Comparison of ENCODE assay signal across 20 mouse cellular contexts in genomic region chr6:28845610-28846009, GRCm38 (mm10). TPM values are rescaled to one million over a fixed set of nuclear protein-coding genes. Genes with fewer than 3 reads are reported as not detected.
DNase-seq lines count a peak whose midpoint lies in the region; ATAC-seq and TF ChIP-seq lines count a peak whose summit lies in the region.
"Had no signal": no experiment of that assay in that cellular context is flagged by ENCODE, and none has a peak within 500 bp of the region (broad histone marks: within the 10 kb centered on the region; RNA-seq: fewer than 3 reads in every experiment).

No protein-coding gene starts in this region.

- WGBS in embryonic facial prominence, embryonic 14.5 days: 26% methylated on average over 4 of the region's 4 CpGs
- WGBS in embryonic facial prominence, embryonic 10.5 days: 41% methylated on average over 4 of the region's 4 CpGs
- 42% methylated on average over 4 of the region's 4 CpGs for WGBS in limb, embryonic 14.5 days
- WGBS in limb, embryonic 10.5 days: 74% methylated on average over 4 of the region's 4 CpGs

- H3K27ac ChIP-seq in embryonic facial prominence, embryonic 14.5 days (replicated peaks; ENCODE audit: low read depth, low read length): no peak overlapping the region
- no peak overlapping the region for H3K27ac ChIP-seq in embryonic facial prominence, embryonic 10.5 days (replicated peaks)
- H3K27ac ChIP-seq in limb, embryonic 14.5 days (replicated peaks; ENCODE audit: low read depth, low read length): no peak overlapping the region
- no peak overlapping the region for H3K27ac ChIP-seq in limb, embryonic 10.5 days
- H3K27ac ChIP-seq: gastrocnemius, adult 2 months; hindbrain, embryonic 14.5 days; liver, embryonic 12.5 days; neural tube, embryonic 15.5 days had no signal

- no peak overlapping the region for H3K4me3 ChIP-seq in embryonic facial prominence, embryonic 14.5 days (ENCODE audit: low read depth, low read length)
- no peak overlapping the region for H3K4me3 ChIP-seq in embryonic facial prominence, embryonic 10.5 days
- H3K4me3 ChIP-seq in limb, embryonic 14.5 days (replicated peaks; ENCODE audit: low read length): no peak overlapping the region
- no peak overlapping the region for H3K4me3 ChIP-seq in limb, embryonic 10.5 days
- H3K4me3 ChIP-seq: gastrocnemius, adult 2 months; liver, embryonic 12.5 days; neural tube, embryonic 15.5 days had no signal

- no peak for ATAC-seq in embryonic facial prominence, embryonic 14.5 days (ENCODE audit: low read depth)
- ATAC-seq in limb, embryonic 14.5 days (ENCODE audit: low FRiP score, low read depth): no peak
- ATAC-seq: inflammation-experienced regulatory T-cells, adult 6 months; liver, embryonic 12.5 days had no signal

- H3K9ac ChIP-seq in embryonic facial prominence, embryonic 14.5 days (ENCODE audit: low read depth, low read length): no peak overlapping the region
- no peak overlapping the region for H3K9ac ChIP-seq in limb, embryonic 14.5 days (ENCODE audit: low read depth, low read length, severe bottlenecking)
- H3K9ac ChIP-seq: hindbrain, embryonic 14.5 days; liver, embryonic 12.5 days; neural tube, embryonic 15.5 days had no signal

- no peaks in the 10 kb centered on the region for H3K27me3 ChIP-seq in embryonic facial prominence, embryonic 14.5 days (replicated peaks; ENCODE audit: control insufficient read depth, insufficient read depth, low read length)
- H3K27me3 ChIP-seq in embryonic facial prominence, embryonic 10.5 days (replicated peaks; ENCODE audit: low read depth, poor library complexity, severe bottlenecking): no peaks in the 10 kb centered on the region
- no peaks in the 10 kb centered on the region for H3K27me3 ChIP-seq in limb, embryonic 14.5 days (ENCODE audit: control insufficient read depth, insufficient read depth, low read length)
- H3K27me3 ChIP-seq in limb, embryonic 10.5 days (ENCODE audit: low read depth, poor library complexity, severe bottlenecking): no peaks in the 10 kb centered on the region
- H3K27me3 ChIP-seq: liver, embryonic 12.5 days; neural tube, embryonic 15.5 days had no signal

- H3K4me2 ChIP-seq in embryonic facial prominence, embryonic 14.5 days (ENCODE audit: low read depth, low read length): no peak overlapping the region
- H3K4me2 ChIP-seq in limb, embryonic 14.5 days (replicated peaks; ENCODE audit: low read depth, low read length, severe bottlenecking): no peak overlapping the region
- H3K4me2 ChIP-seq: hindbrain, embryonic 14.5 days; liver, embryonic 12.5 days; neural tube, embryonic 15.5 days had no signal

- no peaks in the 10 kb centered on the region for H3K36me3 ChIP-seq in embryonic facial prominence, embryonic 14.5 days (ENCODE audit: control insufficient read depth, insufficient read depth, low read length)
- no peaks in the 10 kb centered on the region for H3K36me3 ChIP-seq in embryonic facial prominence, embryonic 10.5 days (replicated peaks)
- H3K36me3 ChIP-seq in limb, embryonic 14.5 days (ENCODE audit: control insufficient read depth, insufficient read depth, low read length): no peaks in the 10 kb centered on the region
- no peaks in the 10 kb centered on the region for H3K36me3 ChIP-seq in limb, embryonic 10.5 days
- H3K36me3 ChIP-seq: liver, embryonic 12.5 days; neural tube, embryonic 15.5 days had no signal

- H3K4me1 ChIP-seq in embryonic facial prominence, embryonic 14.5 days (ENCODE audit: control insufficient read depth, insufficient read depth, low read length): peaks cover 29% of the 10 kb centered on the region
- peaks cover 48% of the 10 kb centered on the region for H3K4me1 ChIP-seq in embryonic facial prominence, embryonic 10.5 days
- H3K4me1 ChIP-seq in limb, embryonic 14.5 days (ENCODE audit: control insufficient read depth, insufficient read depth, low read length): peaks cover 25% of the 10 kb centered on the region
- peaks cover 43% of the 10 kb centered on the region for H3K4me1 ChIP-seq in limb, embryonic 10.5 days

- TF ChIP-seq CTCF in brain, embryonic 14.5 days (IDR thresholded peaks at IDR 0.05; ENCODE audit: borderline replicate concordance, extremely low read depth, insufficient read depth, insufficient read length): no peak

- H3K9me3 ChIP-seq in embryonic facial prominence, embryonic 14.5 days (ENCODE audit: control insufficient read depth, low read length): no peaks in the 10 kb centered on the region
- H3K9me3 ChIP-seq in embryonic facial prominence, embryonic 10.5 days: no peaks in the 10 kb centered on the region
- no peaks in the 10 kb centered on the region for H3K9me3 ChIP-seq in limb, embryonic 14.5 days (ENCODE audit: control insufficient read depth, low read length)
- H3K9me3 ChIP-seq in limb, embryonic 10.5 days (replicated peaks): no peaks in the 10 kb centered on the region
- H3K9me3 ChIP-seq: liver, embryonic 12.5 days; neural tube, embryonic 15.5 days had no signal

- DNase-seq in embryonic facial prominence, embryonic 14.5 days (ENCODE audit: low spot score): peak; percentile 71
- DNase-seq in embryonic facial prominence, embryonic 10.5 days (ENCODE audit: low spot score): no peak
- DNase-seq in limb, embryonic 14.5 days (ENCODE audit: low spot score): peak; percentile 52
- no peak for DNase-seq in limb, embryonic 10.5 days (ENCODE audit: low spot score)
- peak; percentile 74 for DNase-seq in 3134 (ENCODE audit: extremely low read depth, insufficient read length, low spot score)
- DNase-seq in brain, embryonic 14.5 days (ENCODE audit: low read depth): peak; percentile 39
- no peak for DNase-seq in right cerebral cortex, postnatal 36 days (ENCODE audit: low spot score in 2 of 2)
- DNase-seq in frontal cortex, adult 2 months (ENCODE audit: extremely low spot score in 1 of 2, low spot score in 1 of 2): no peak
- DNase-seq: adrenal gland, postnatal 25 days; cerebellum, adult 9-10 months; gastrocnemius, adult 2 months; heart, postnatal 4 days; kidney, adult 18-20 months; kidney, postnatal 36 days; left cerebral cortex, postnatal 4 days; lung, postnatal 4 days had no signal

- no peak for TF ChIP-seq POLR2A in limb, embryonic 14.5 days (IDR thresholded peaks at IDR 0.05; ENCODE audit: borderline replicate concordance, extremely low read depth, insufficient read depth, insufficient read length)
- TF ChIP-seq POLR2A in brain, embryonic 14.5 days (IDR thresholded peaks at IDR 0.05; ENCODE audit: borderline replicate concordance, extremely low read depth, insufficient read depth, insufficient read length, poor library complexity, severe bottlenecking): no peak

RNA-seq across cellular contexts. Expression of gene Lrrc4, which starts 14.1 kb away (rescaled TPM):
- polyA plus RNA-seq in embryonic facial prominence, embryonic 14.5 days (2014; fragmentation: Nextera tagmentation; extraction: Ambion mirVana): 0.80 and 1.0 TPM in 2 replicates
- polyA plus RNA-seq in embryonic facial prominence, embryonic 10.5 days (2016; fragmentation: Nextera tagmentation; extraction: Ambion mirVana): 0.79 and 0.98 TPM in 2 replicates
- polyA plus RNA-seq in limb, embryonic 14.5 days (2012; rRNA removed): 0.99 and 1.0 TPM in 2 replicates
- polyA plus RNA-seq in limb, embryonic 14.5 days (2014; fragmentation: Nextera tagmentation; extraction: Ambion mirVana): 0.61 TPM in 2 replicates
- 0.16 and 0.36 TPM in 2 replicates for polyA plus RNA-seq in limb, embryonic 10.5 days (2016; fragmentation: Nextera tagmentation; extraction: Ambion mirVana)
- polyA plus RNA-seq in brain, embryonic 14.5 days (2012; rRNA removed): 23.4 and 28.4 TPM in 2 replicates
- 46.0 and 49.3 TPM in 2 replicates for polyA plus RNA-seq in frontal cortex, adult 2 months (2012; rRNA removed)

Comparison
In these comparisons a context has a peak if more than half of its experiments do, and no peak if none do; other contexts are left out.
1. DNase-seq: peak in embryonic facial prominence, embryonic 14.5 days (single experiment), limb, embryonic 14.5 days (single experiment), 3134 (single experiment) and brain, embryonic 14.5 days (single experiment); none in embryonic facial prominence, embryonic 10.5 days (single experiment), limb, embryonic 10.5 days (single experiment), right cerebral cortex, postnatal 36 days (0 of 2) and frontal cortex, adult 2 months (0 of 2).
2. RNA of gene Lrrc4, which starts 14.1 kb away (polyA plus RNA-seq): 46.0 to 49.3 TPM in frontal cortex, adult 2 months and 23.4 to 28.4 TPM in brain, embryonic 14.5 days; 0.80 to 1.0 TPM in embryonic facial prominence, embryonic 14.5 days, 0.61 to 1.0 TPM in limb, embryonic 14.5 days, 0.79 to 0.98 TPM in embryonic facial prominence, embryonic 10.5 days and 0.16 to 0.36 TPM in limb, embryonic 10.5 days; every median in the first group is over 10 times any median in the second.